10 mouse cellular contexts compared by ENCODE assay signal in genomic region chr6:40429521-40429931, GRCm38 (mm10). TPM values are rescaled to one million over a fixed set of nuclear protein-coding genes. Genes with fewer than 3 reads are reported as not detected.
DNase-seq lines count a peak whose midpoint lies in the region; ATAC-seq lines count a peak whose summit lies in the region.
"Had no signal": no experiment of that assay in that cellular context is flagged by ENCODE, and none has a peak within 500 bp of the region (broad histone marks: within the 10 kb centered on the region; RNA-seq: fewer than 3 reads in every experiment).

No protein-coding gene starts in this region.

- no peak for DNase-seq in forebrain, embryonic 10.5 days (ENCODE audit: extremely low spot score, low spot score)
- DNase-seq in midbrain, embryonic 11.5 days (ENCODE audit: low spot score, missing footprints): no peak
- DNase-seq in midbrain, embryonic 14.5 days: no peak
- DNase-seq in spleen, adult 12 weeks (ENCODE audit: low spot score): no peak
- DNase-seq in spleen, postnatal 10 days (ENCODE audit: low spot score in 2 of 2): no peak

- H3K4me2 ChIP-seq in forebrain, embryonic 12.5 days: 0 out of 2 replicates have a peak overlapping the region, but pooled peaks have one; percentile 15
- no peak overlapping the region for H3K4me2 ChIP-seq in midbrain, embryonic 11.5 days
- no peak overlapping the region for H3K4me2 ChIP-seq in midbrain, embryonic 14.5 days (ENCODE audit: low read length)
- no peak overlapping the region for H3K4me2 ChIP-seq in intestine, embryonic 15.5 days (replicated peaks)
- no peak overlapping the region for H3K4me2 ChIP-seq in stomach, embryonic 15.5 days

- H3K9ac ChIP-seq in forebrain, embryonic 12.5 days: no peak overlapping the region
- no peak overlapping the region for H3K9ac ChIP-seq in midbrain, embryonic 11.5 days (ENCODE audit: low read length)
- no peak overlapping the region for H3K9ac ChIP-seq in midbrain, embryonic 14.5 days (replicated peaks; ENCODE audit: low read length)
- H3K9ac ChIP-seq in intestine, embryonic 15.5 days: no peak overlapping the region
- H3K9ac ChIP-seq in stomach, embryonic 15.5 days: no peak overlapping the region
- H3K9ac ChIP-seq: liver, embryonic 14.5 days had no signal

- H3K4me3 ChIP-seq in forebrain, embryonic 12.5 days (replicated peaks): no peak overlapping the region
- H3K4me3 ChIP-seq in forebrain, embryonic 10.5 days: no peak overlapping the region
- no peak overlapping the region for H3K4me3 ChIP-seq in midbrain, embryonic 11.5 days (ENCODE audit: low read depth, low read length)
- H3K4me3 ChIP-seq in midbrain, embryonic 14.5 days (replicated peaks; ENCODE audit: low read depth, low read length): no peak overlapping the region
- no peak overlapping the region for H3K4me3 ChIP-seq in intestine, embryonic 15.5 days (replicated peaks)
- no peak overlapping the region for H3K4me3 ChIP-seq in stomach, embryonic 15.5 days (replicated peaks)

- H3K27ac ChIP-seq in forebrain, embryonic 12.5 days: 0 out of 2 replicates have a peak overlapping the region, but pooled peaks have one; percentile 50
- H3K27ac ChIP-seq in forebrain, embryonic 10.5 days: no peak overlapping the region
- no peak overlapping the region for H3K27ac ChIP-seq in midbrain, embryonic 11.5 days (ENCODE audit: low read depth, low read length)
- no peak overlapping the region for H3K27ac ChIP-seq in midbrain, embryonic 14.5 days (replicated peaks; ENCODE audit: low read depth, low read length)
- no peak overlapping the region for H3K27ac ChIP-seq in intestine, embryonic 15.5 days
- H3K27ac ChIP-seq in stomach, embryonic 15.5 days: peak overlapping the region; percentile 62; the same call in 1 of the 2 replicates
- H3K27ac ChIP-seq: liver, embryonic 14.5 days had no signal

- H3K4me1 ChIP-seq in forebrain, embryonic 12.5 days: peaks cover 31% of the 10 kb centered on the region
- peaks cover 23% of the 10 kb centered on the region for H3K4me1 ChIP-seq in forebrain, embryonic 10.5 days
- H3K4me1 ChIP-seq in midbrain, embryonic 11.5 days (ENCODE audit: control insufficient read depth, insufficient read depth, low read length): peaks cover 3% of the 10 kb centered on the region; the same call in 1 of the 2 replicates
- H3K4me1 ChIP-seq in midbrain, embryonic 14.5 days (ENCODE audit: control insufficient read depth, insufficient read depth, low read length): peaks cover 9% of the 10 kb centered on the region
- H3K4me1 ChIP-seq in intestine, embryonic 15.5 days (replicated peaks): peaks cover 2% of the 10 kb centered on the region; the same call in 1 of the 2 replicates
- peaks cover 12% of the 10 kb centered on the region; the same call in 1 of the 2 replicates for H3K4me1 ChIP-seq in stomach, embryonic 15.5 days

- no peaks in the 10 kb centered on the region for H3K27me3 ChIP-seq in forebrain, embryonic 12.5 days
- H3K27me3 ChIP-seq in forebrain, embryonic 10.5 days (ENCODE audit: poor library complexity, severe bottlenecking): no peaks in the 10 kb centered on the region
- H3K27me3 ChIP-seq in midbrain, embryonic 11.5 days (ENCODE audit: control insufficient read depth, insufficient read depth, low read length): no peaks in the 10 kb centered on the region
- H3K27me3 ChIP-seq in midbrain, embryonic 14.5 days (ENCODE audit: control insufficient read depth, insufficient read depth, low read length): no peaks in the 10 kb centered on the region
- no peaks in the 10 kb centered on the region for H3K27me3 ChIP-seq in intestine, embryonic 15.5 days (replicated peaks)
- no peaks in the 10 kb centered on the region for H3K27me3 ChIP-seq in stomach, embryonic 15.5 days (replicated peaks)

- WGBS in forebrain, embryonic 12.5 days: 41% methylated on average over 4 of the region's 4 CpGs
- 68% methylated on average over 4 of the region's 4 CpGs for WGBS in forebrain, embryonic 10.5 days
- WGBS in midbrain, embryonic 11.5 days: 65% methylated on average over 4 of the region's 4 CpGs
- WGBS in midbrain, embryonic 14.5 days: 77% methylated on average over 4 of the region's 4 CpGs
- 62% methylated on average over 4 of the region's 4 CpGs for WGBS in intestine, embryonic 15.5 days
- 58% methylated on average over 4 of the region's 4 CpGs for WGBS in stomach, embryonic 15.5 days

- peak; percentile 16; the same call in 1 of the 2 replicates for ATAC-seq in forebrain, embryonic 12.5 days (ENCODE audit: low FRiP score)
- ATAC-seq in midbrain, embryonic 11.5 days (ENCODE audit: low FRiP score): peak; percentile 29; the same call in 1 of the 2 replicates
- ATAC-seq in midbrain, embryonic 14.5 days (ENCODE audit: low FRiP score, low TSS enrichment): no peak
- ATAC-seq in intestine, embryonic 15.5 days: 0 out of 2 replicates have a peak, but pooled peaks have one; percentile 12
- peak; percentile 89 for ATAC-seq in stomach, embryonic 15.5 days (ENCODE audit: insufficient read depth, low FRiP score, low read depth)

- H3K9me3 ChIP-seq in forebrain, embryonic 12.5 days: no peaks in the 10 kb centered on the region
- H3K9me3 ChIP-seq in forebrain, embryonic 10.5 days: no peaks in the 10 kb centered on the region
- no peaks in the 10 kb centered on the region for H3K9me3 ChIP-seq in midbrain, embryonic 11.5 days (ENCODE audit: control insufficient read depth, low read length)
- H3K9me3 ChIP-seq in midbrain, embryonic 14.5 days (ENCODE audit: control insufficient read depth, low read length): no peaks in the 10 kb centered on the region
- no peaks in the 10 kb centered on the region for H3K9me3 ChIP-seq in intestine, embryonic 15.5 days
- H3K9me3 ChIP-seq in stomach, embryonic 15.5 days: no peaks in the 10 kb centered on the region

- no peaks in the 10 kb centered on the region for H3K36me3 ChIP-seq in forebrain, embryonic 12.5 days (replicated peaks)
- no peaks in the 10 kb centered on the region for H3K36me3 ChIP-seq in forebrain, embryonic 10.5 days (replicated peaks)
- no peaks in the 10 kb centered on the region for H3K36me3 ChIP-seq in midbrain, embryonic 11.5 days (ENCODE audit: control insufficient read depth, insufficient read depth, low read length)
- H3K36me3 ChIP-seq in midbrain, embryonic 14.5 days (ENCODE audit: control insufficient read depth, insufficient read depth, low read length): no peaks in the 10 kb centered on the region
- no peaks in the 10 kb centered on the region for H3K36me3 ChIP-seq in intestine, embryonic 15.5 days
- H3K36me3 ChIP-seq in stomach, embryonic 15.5 days: no peaks in the 10 kb centered on the region

RNA-seq across cellular contexts. Expression of gene E330009J07Rik, which starts 6.4 kb away (rescaled TPM):
- 25.8 and 28.4 TPM in 2 replicates for polyA plus RNA-seq in forebrain, embryonic 12.5 days (2016; fragmentation: Nextera tagmentation; extraction: Ambion mirVana)
- polyA plus RNA-seq in forebrain, embryonic 10.5 days (2016; fragmentation: Nextera tagmentation; extraction: Ambion mirVana): 13.9 and 16.2 TPM in 2 replicates
- 13.1 and 15.8 TPM in 2 replicates for polyA plus RNA-seq in midbrain, embryonic 11.5 days (2014; fragmentation: Nextera tagmentation; extraction: Ambion mirVana)
- polyA plus RNA-seq in midbrain, embryonic 14.5 days (2014; fragmentation: Nextera tagmentation; extraction: Ambion mirVana): 13.7 and 14.7 TPM in 2 replicates
- polyA plus RNA-seq in intestine, embryonic 15.5 days (2015; fragmentation: Nextera tagmentation; extraction: Ambion mirVana): 8.8 and 9.5 TPM in 2 replicates
- 13.7 and 16.0 TPM in 2 replicates for polyA plus RNA-seq in stomach, embryonic 15.5 days (2015; fragmentation: Nextera tagmentation; extraction: Ambion mirVana)

RNA-seq across cellular contexts. Expression of gene Wee2, which starts 9.4 kb away (rescaled TPM):
- polyA plus RNA-seq in forebrain, embryonic 12.5 days (2016; fragmentation: Nextera tagmentation; extraction: Ambion mirVana): 0.19 and 0.24 TPM in 2 replicates
- polyA plus RNA-seq in forebrain, embryonic 10.5 days (2016; fragmentation: Nextera tagmentation; extraction: Ambion mirVana): 0.05 and 0.06 TPM in 2 replicates
- polyA plus RNA-seq in midbrain, embryonic 11.5 days (2014; fragmentation: Nextera tagmentation; extraction: Ambion mirVana): not detected in 2 replicates
- 0.09 and 0.14 TPM in 2 replicates for polyA plus RNA-seq in midbrain, embryonic 14.5 days (2014; fragmentation: Nextera tagmentation; extraction: Ambion mirVana)
- polyA plus RNA-seq in intestine, embryonic 15.5 days (2015; fragmentation: Nextera tagmentation; extraction: Ambion mirVana): 0.05 and 0.14 TPM in 2 replicates
- 0.05 and 0.09 TPM in 2 replicates for polyA plus RNA-seq in stomach, embryonic 15.5 days (2015; fragmentation: Nextera tagmentation; extraction: Ambion mirVana)
- polyA plus RNA-seq: liver, embryonic 14.5 days; small intestine, adult 2 months had no signal

RNA-seq across cellular contexts. Expression of gene Ssbp1, which starts 41.6 kb away (rescaled TPM):
- polyA plus RNA-seq in forebrain, embryonic 12.5 days (2016; fragmentation: Nextera tagmentation; extraction: Ambion mirVana): 199 TPM in 2 replicates
- 237 and 245 TPM in 2 replicates for polyA plus RNA-seq in forebrain, embryonic 10.5 days (2016; fragmentation: Nextera tagmentation; extraction: Ambion mirVana)
- polyA plus RNA-seq in midbrain, embryonic 11.5 days (2014; fragmentation: Nextera tagmentation; extraction: Ambion mirVana): 183 and 194 TPM in 2 replicates
- 107 TPM in 2 replicates for polyA plus RNA-seq in midbrain, embryonic 14.5 days (2014; fragmentation: Nextera tagmentation; extraction: Ambion mirVana)
- 157 and 160 TPM in 2 replicates for polyA plus RNA-seq in intestine, embryonic 15.5 days (2015; fragmentation: Nextera tagmentation; extraction: Ambion mirVana)
- polyA plus RNA-seq in stomach, embryonic 15.5 days (2015; fragmentation: Nextera tagmentation; extraction: Ambion mirVana): 159 and 178 TPM in 2 replicates

Comparison
In these comparisons a context has a peak if more than half of its experiments do, and no peak if none do; other contexts are left out.
1. H3K27ac ChIP-seq: peak in forebrain, embryonic 12.5 days (single experiment) and stomach, embryonic 15.5 days (single experiment); none in forebrain, embryonic 10.5 days (single experiment), midbrain, embryonic 11.5 days (single experiment), midbrain, embryonic 14.5 days (single experiment) and intestine, embryonic 15.5 days (single experiment).